Mouse (Mus musculus) forebrain, embryonic 16.5 days (tissue): ENCODE measurements around the gene Setd5. TPM values are rescaled to one million over a fixed set of nuclear protein-coding genes. Genes with fewer than 3 reads are reported as not detected.

ENCODE experiments used
- ATAC-seq: fragments of 200-750 bp; cut with Nextera tagmentation; 2 replicates; pipeline ENCODE4 v1.8.0; 2017; ENCODE audit warnings: mild to moderate bottlenecking, moderate library complexity
- H3K27ac ChIP-seq: fragments of 300-500 bp; sonication (generic); 2 replicates; pipeline ENCODE4 v1.5.1; 2014; ENCODE audit warnings: low read length, control low read depth
- H3K27me3 ChIP-seq: fragments of 300-500 bp; sonication (generic); replicated peaks from 2 replicates; pipeline ENCODE4 v1.6.1; 2014; ENCODE audit warnings: low read length; ENCODE audit not compliant: control insufficient read depth, insufficient read depth
- H3K36me3 ChIP-seq: fragments of 300-500 bp; sonication (generic); 2 replicates; pipeline ENCODE4 v1.6.1; 2014; ENCODE audit not compliant: control insufficient read depth, insufficient read depth
- H3K4me1 ChIP-seq: fragments of 300-500 bp; sonication (generic); replicated peaks from 2 replicates; pipeline ENCODE4 v1.6.1; 2014; ENCODE audit warnings: low read length; ENCODE audit not compliant: control insufficient read depth, insufficient read depth
- H3K4me2 ChIP-seq: fragments of 300-500 bp; sonication (generic); 2 replicates; pipeline ENCODE4 v1.6.1; 2014; ENCODE audit warnings: mild to moderate bottlenecking, low read length, control low read depth
- H3K4me3 ChIP-seq: fragments of 300-500 bp; sonication (generic); replicated peaks from 2 replicates; pipeline ENCODE4 v1.5.1; 2014; ENCODE audit warnings: mild to moderate bottlenecking, low read length, control low read depth
- H3K9ac ChIP-seq: fragments of 300-500 bp; sonication (generic); replicated peaks from 2 replicates; pipeline ENCODE4 v1.6.1; 2014; ENCODE audit warnings: low read depth, low read length, control low read depth
- H3K9me3 ChIP-seq: fragments of 300-500 bp; sonication (generic); 2 replicates; pipeline ENCODE4 v1.6.1; 2016; ENCODE audit warnings: low read length; ENCODE audit not compliant: control insufficient read depth
- WGBS: fragments of 180-500 bp; shearing (Covaris S2); extraction: QIAGEN DNeasy Blood & Tissue Kit; methylation state at CpG from one replicate; pipeline ENCODE4 v1.1.7; 2014; 5-methylcytosine and 5-hydroxymethylcytosine counted together
- polyA plus RNA-seq: library from polyadenylated mRNA; unstranded; fragments of >200 nt; fragmentation: Nextera tagmentation; extraction: Ambion mirVana; gene quantifications from 2 replicates; pipeline ENCODE4 v1.2.1, GENCODE M21; 2015

Gene Setd5
- polyA plus RNA-seq, 1 experiment from 2014 or later: 55.4 TPM

DNA sequence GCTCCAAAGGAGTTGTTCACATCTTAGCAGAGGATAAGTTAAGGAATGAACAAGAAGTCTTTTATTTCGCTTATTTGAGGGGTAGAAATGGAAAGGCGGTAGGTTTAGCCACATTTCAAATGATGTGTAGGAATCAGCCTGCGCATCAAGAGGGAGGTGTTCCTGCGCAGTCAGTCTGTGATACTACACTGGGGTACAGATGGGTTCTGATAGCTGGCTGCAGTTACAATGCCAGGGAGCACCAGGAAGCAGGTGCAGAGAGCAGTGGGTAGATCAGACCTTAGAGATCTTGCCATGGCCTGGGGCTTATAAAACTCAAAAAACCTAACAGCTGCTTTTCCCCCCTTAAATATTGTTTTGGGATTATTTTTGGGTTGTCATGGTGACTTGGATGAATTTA, 68.1 kb downstream of the Setd5 start:
- Histone ChIP-seq H3K4me2 (no peak overlapping the region), H3K27ac (no peak overlapping the region), H3K4me1 (no peaks in the 10 kb centered on the region), H3K36me3 (peaks cover 41% of the 10 kb centered on the region), H3K9me3 (no peaks in the 10 kb centered on the region), H3K4me3 (no peak overlapping the region), H3K9ac (no peak overlapping the region), H3K27me3 (no peaks in the 10 kb centered on the region)
- ATAC-seq: no peak
- 97% methylated on average over 4 of the region's 4 CpGs for WGBS

DNA sequence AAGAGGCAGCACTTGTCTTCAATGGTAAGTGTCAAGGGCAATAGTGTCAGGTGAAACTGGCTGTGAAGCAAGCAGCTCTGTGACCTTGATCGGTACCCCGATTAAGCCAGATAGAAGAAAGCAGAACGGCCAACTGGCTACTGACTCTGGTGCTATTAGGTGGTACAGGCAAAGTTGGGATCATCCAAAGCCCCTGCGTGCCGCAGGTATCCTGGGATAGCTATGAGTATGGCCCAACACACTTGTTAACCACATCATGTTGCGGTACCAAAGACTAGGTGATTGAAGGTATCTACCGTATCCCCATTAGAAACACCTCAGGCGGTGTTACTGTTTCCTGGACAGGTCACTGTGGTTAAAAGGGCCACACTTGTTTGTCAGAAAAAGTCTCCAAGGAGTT, 76.9 kb downstream of the Setd5 start:
- H3K27me3 ChIP-seq: no peaks in the 10 kb centered on the region
- H3K4me1 ChIP-seq: no peaks in the 10 kb centered on the region
- no peaks in the 10 kb centered on the region for H3K9me3 ChIP-seq
- 97% methylated on average over 8 of the region's 8 CpGs for WGBS
- ATAC-seq: no peak
- no peak overlapping the region for H3K9ac ChIP-seq
- H3K27ac ChIP-seq: no peak overlapping the region
- peaks cover 30% of the 10 kb centered on the region for H3K36me3 ChIP-seq
- no peak overlapping the region for H3K4me2 ChIP-seq
- no peak overlapping the region for H3K4me3 ChIP-seq

DNA sequence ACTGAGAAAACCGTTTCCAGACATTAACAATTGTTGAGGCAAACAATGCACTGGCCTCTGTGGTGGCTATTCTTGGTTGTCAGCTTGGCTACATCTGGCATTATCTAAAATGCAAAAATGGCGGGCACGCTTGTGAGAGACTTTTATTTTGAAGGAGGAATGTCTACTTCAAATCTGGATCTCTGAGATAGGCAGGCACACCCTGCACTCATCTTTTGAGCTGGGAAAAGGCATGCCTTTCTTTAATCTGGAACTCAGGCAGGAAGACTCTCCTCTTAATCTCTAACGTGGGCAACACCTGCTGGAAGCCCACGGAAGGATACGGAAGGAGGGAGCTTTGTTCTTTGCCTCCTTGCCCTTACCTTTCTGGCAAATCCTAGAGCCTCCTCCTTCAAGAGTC, 77.7 kb downstream of the Setd5 start:
- ATAC-seq: no peak
- Histone ChIP-seq H3K9me3 (no peaks in the 10 kb centered on the region), H3K4me2 (no peak overlapping the region), H3K27me3 (no peaks in the 10 kb centered on the region), H3K27ac (no peak overlapping the region), H3K4me1 (no peaks in the 10 kb centered on the region), H3K36me3 (peaks cover 24% of the 10 kb centered on the region), H3K4me3 (no peak overlapping the region), H3K9ac (no peak overlapping the region)
- 86% methylated on average over 6 of the region's 6 CpGs for WGBS

- H3K9ac ChIP-seq: no peak overlapping the region
- 95% methylated on average over 4 of the region's 4 CpGs for WGBS
- ATAC-seq: no peak
- H3K36me3 ChIP-seq: peaks cover 21% of the 10 kb centered on the region
- no peaks in the 10 kb centered on the region for H3K4me1 ChIP-seq
- no peak overlapping the region for H3K4me2 ChIP-seq
- no peak overlapping the region for H3K27ac ChIP-seq
- H3K4me3 ChIP-seq: no peak overlapping the region
- H3K27me3 ChIP-seq: no peaks in the 10 kb centered on the region
- no peaks in the 10 kb centered on the region for H3K9me3 ChIP-seq
Observed at GRCm38 (mm10) chr6:113156064-113156463, 78.9 kb downstream of the Setd5 start.

GRCm38 (mm10) chr6:113160106-113160505, 82.9 kb downstream of the Setd5 start:
- no peaks in the 10 kb centered on the region for H3K4me1 ChIP-seq
- H3K27ac ChIP-seq: no peak overlapping the region
- H3K9me3 ChIP-seq: no peaks in the 10 kb centered on the region
- H3K4me2 ChIP-seq: no peak overlapping the region
- H3K4me3 ChIP-seq: no peak overlapping the region
- peaks cover 4% of the 10 kb centered on the region; the same call in 1 of the 2 replicates for H3K36me3 ChIP-seq
- H3K27me3 ChIP-seq: no peaks in the 10 kb centered on the region
- no peak for ATAC-seq
- 94% methylated on average over 10 of the region's 10 CpGs for WGBS
- H3K9ac ChIP-seq: no peak overlapping the region

DNA sequence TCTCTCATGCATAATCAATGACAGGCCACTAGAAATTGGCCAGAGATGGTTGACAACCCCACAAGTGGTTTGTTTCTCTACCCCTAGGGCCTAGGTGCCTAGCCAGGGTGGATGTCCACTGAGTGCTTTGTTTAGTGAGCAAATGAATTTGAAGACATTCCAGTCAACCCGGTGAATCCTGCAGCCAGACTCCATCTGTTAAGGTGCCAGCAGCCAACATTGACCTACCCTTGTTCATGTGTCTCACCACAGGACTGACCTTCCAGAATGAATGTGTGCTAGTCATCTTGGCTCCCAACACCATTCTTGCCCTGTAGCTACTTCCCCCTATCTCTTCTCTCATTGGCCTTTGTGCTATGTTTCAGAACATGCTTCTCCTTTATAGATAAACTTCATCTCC, 84.8 kb downstream of the Setd5 start:
- 73% methylated on average over 1 of the region's 1 CpGs for WGBS
- Histone ChIP-seq H3K4me3 (no peak overlapping the region), H3K4me1 (peaks cover 4% of the 10 kb centered on the region; the same call in 1 of the 2 replicates), H3K9me3 (no peaks in the 10 kb centered on the region), H3K27me3 (no peaks in the 10 kb centered on the region), H3K27ac (no peak overlapping the region), H3K4me2 (no peak overlapping the region), H3K9ac (no peak overlapping the region), H3K36me3 (no peaks in the 10 kb centered on the region)
- ATAC-seq: no peak

GRCm38 (mm10) chr6:113163513-113163912, 86.3 kb downstream of the Setd5 start:
- no peak overlapping the region for H3K4me3 ChIP-seq
- H3K4me2 ChIP-seq: no peak overlapping the region
- no peak overlapping the region for H3K9ac ChIP-seq
- H3K27me3 ChIP-seq: no peaks in the 10 kb centered on the region
- H3K27ac ChIP-seq: no peak overlapping the region
- H3K36me3 ChIP-seq: no peaks in the 10 kb centered on the region
- peaks cover 8% of the 10 kb centered on the region; the same call in 1 of the 2 replicates for H3K4me1 ChIP-seq
- H3K9me3 ChIP-seq: no peaks in the 10 kb centered on the region
- ATAC-seq: no peak

DNA sequence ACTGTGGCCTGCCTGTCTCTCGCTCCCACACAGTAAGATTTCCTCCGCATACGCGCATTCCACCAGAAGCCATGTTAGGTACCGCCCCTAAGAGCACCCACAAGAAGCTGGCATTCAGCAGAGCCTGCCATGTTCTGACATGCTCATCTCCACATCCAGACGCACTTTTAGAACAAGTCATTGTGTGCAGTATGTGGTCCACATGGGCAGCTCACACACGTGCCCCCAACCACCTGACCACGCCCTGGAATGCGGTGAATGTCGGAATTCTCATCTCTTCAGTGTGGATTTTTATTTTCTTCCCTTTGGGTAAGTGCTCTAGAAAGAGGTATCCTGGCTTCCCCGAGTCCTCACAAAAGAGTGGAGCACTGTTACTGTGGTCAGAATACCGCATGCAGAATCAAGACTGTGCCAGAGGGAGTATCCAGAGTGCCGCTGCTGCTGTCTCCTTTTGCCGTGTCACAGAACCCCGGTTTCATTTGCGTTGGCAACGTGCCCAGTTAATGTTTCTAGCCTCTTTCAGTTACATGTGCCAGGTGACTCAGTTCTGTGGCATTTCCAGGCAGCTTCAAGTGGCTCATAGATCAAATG, 89.6 kb downstream of the Setd5 start:
- no peaks in the 10 kb centered on the region for H3K9me3 ChIP-seq
- H3K9ac ChIP-seq: no peak overlapping the region; the same call in 1 of the 2 replicates
- H3K27ac ChIP-seq: no peak overlapping the region; the same call in none of the 2 replicates
- H3K4me1 ChIP-seq: peaks cover 8% of the 10 kb centered on the region; the same call in 1 of the 2 replicates
- no peaks in the 10 kb centered on the region for H3K27me3 ChIP-seq
- no peak overlapping the region for H3K4me3 ChIP-seq
- ATAC-seq: peak; percentile 47
- no peaks in the 10 kb centered on the region for H3K36me3 ChIP-seq
- H3K4me2 ChIP-seq: no peak overlapping the region
- 55% methylated on average over 17 of the region's 17 CpGs for WGBS

DNA sequence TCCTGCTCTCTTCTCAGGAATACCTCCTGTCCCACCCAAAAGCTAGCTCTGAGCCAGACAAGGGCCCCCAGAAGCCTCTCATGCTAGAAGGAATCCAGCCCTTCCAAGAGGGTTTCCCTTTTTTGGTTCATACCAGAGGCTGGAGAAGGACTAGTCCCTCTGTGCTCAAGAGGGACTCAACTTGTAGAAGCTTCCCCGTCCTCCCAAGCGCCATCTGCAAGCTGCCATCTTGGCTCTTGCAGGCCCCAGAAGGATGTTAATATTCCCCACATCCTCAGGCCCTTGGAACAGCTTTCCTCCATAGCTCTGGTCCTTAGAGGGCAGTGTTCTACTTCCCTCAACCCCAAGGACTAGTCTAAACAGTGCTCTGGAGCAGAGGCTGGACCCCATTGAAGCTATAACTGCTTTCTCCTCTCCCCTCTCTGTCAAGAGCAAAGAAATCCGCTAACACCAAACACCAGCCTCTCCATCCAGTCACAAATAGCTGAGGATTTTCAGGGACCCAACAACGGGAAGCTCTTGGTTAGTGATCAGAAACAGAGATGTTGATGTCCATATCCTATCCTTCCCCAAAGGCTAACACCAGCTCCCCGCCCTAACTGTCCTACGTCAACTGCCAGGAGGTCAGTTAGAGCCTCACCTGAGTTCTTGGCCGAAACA, 91.3 kb downstream of the Setd5 start:
- Histone ChIP-seq H3K4me2 (no peak overlapping the region), H3K9ac (no peak overlapping the region)
- no peak for ATAC-seq

More for the DNA sequence above, 91.3 kb downstream of the Setd5 start:
- WGBS: 91% methylated on average over 7 of the region's 7 CpGs
- H3K4me1 ChIP-seq: peaks cover 8% of the 10 kb centered on the region; the same call in 1 of the 2 replicates
- no peak overlapping the region for H3K4me3 ChIP-seq
- H3K9me3 ChIP-seq: no peaks in the 10 kb centered on the region
- no peak overlapping the region for H3K27ac ChIP-seq
- no peaks in the 10 kb centered on the region for H3K27me3 ChIP-seq
- no peaks in the 10 kb centered on the region for H3K36me3 ChIP-seq
